Mouse (Mus musculus): ENCODE results near the gene Zfp628. TPM values are rescaled to one million over a fixed set of nuclear protein-coding genes. Genes with fewer than 3 reads are reported as not detected.

Gene Zfp628
- polyA plus RNA-seq, 1 experiment from 2014 or later: 2.7 TPM

- peak; percentile 65 for DNase-seq (ENCODE audit: low spot score)
- Histone ChIP-seq H3K4me2 (replicated peaks; ENCODE audit: low read depth, low read length) (no peak overlapping the region), H3K9me3 (ENCODE audit: low read length) (0 out of 2 replicates have a peak, but pooled peaks cover 3% of the 10 kb centered on the region), H3K4me3 (ENCODE audit: low read depth, low read length) (no peak overlapping the region), H3K4me1 (ENCODE audit: insufficient read depth, low read depth, low read length) (no peaks in the 10 kb centered on the region), H3K27me3 (replicated peaks; ENCODE audit: insufficient read depth, low read length) (no peaks in the 10 kb centered on the region), H3K36me3 (ENCODE audit: insufficient read depth, low read length) (no peaks in the 10 kb centered on the region), H3K27ac (ENCODE audit: low read length) (no peak overlapping the region), H3K9ac (replicated peaks; ENCODE audit: low read depth) (no peak overlapping the region)
- TF ChIP-seq EP300 (IDR thresholded peaks at IDR 0.05) (no peak), CTCF (IDR thresholded peaks at IDR 0.05) (peak; percentile 96)
- 0 out of 2 replicates have a peak, but pooled peaks have one; percentile 23 for ATAC-seq
- WGBS: 33% methylated on average over 2 of the region's 2 CpGs
Observed at GRCm38 (mm10) chr7:4938456-4938855, 23.4 kb downstream of the Zfp628 start.

GRCm38 (mm10) chr7:4940068-4940479 is 25.1 kb downstream of the Zfp628 start:
- 16% methylated on average over 9 of the region's 9 CpGs for WGBS
- H3K4me3 ChIP-seq (ENCODE audit: low read depth, low read length): no peak overlapping the region
- no peaks in the 10 kb centered on the region for H3K9me3 ChIP-seq (ENCODE audit: low read length)
- H3K27ac ChIP-seq (ENCODE audit: low read length): no peak overlapping the region
- no peak overlapping the region for H3K4me2 ChIP-seq (replicated peaks; ENCODE audit: low read depth, low read length)
- no peak overlapping the region for H3K9ac ChIP-seq (replicated peaks; ENCODE audit: low read depth)
- ATAC-seq: peak; percentile 73
- TF ChIP-seq CTCF (IDR thresholded peaks at IDR 0.05) (peak; percentile 93), EP300 (IDR thresholded peaks at IDR 0.05) (no peak)
- DNase-seq (ENCODE audit: low spot score): peak; percentile 87
- H3K27me3 ChIP-seq (replicated peaks; ENCODE audit: insufficient read depth, low read length): no peaks in the 10 kb centered on the region
- no peaks in the 10 kb centered on the region for H3K36me3 ChIP-seq (ENCODE audit: insufficient read depth, low read length)
- no peaks in the 10 kb centered on the region for H3K4me1 ChIP-seq (ENCODE audit: insufficient read depth, low read depth, low read length)

- Histone ChIP-seq H3K4me1 (ENCODE audit: insufficient read depth, low read depth, low read length) (no peaks in the 10 kb centered on the region), H3K27me3 (replicated peaks; ENCODE audit: insufficient read depth, low read length) (no peaks in the 10 kb centered on the region), H3K27ac (ENCODE audit: low read length) (no peak overlapping the region), H3K36me3 (ENCODE audit: insufficient read depth, low read length) (no peaks in the 10 kb centered on the region), H3K4me3 (ENCODE audit: low read depth, low read length) (no peak overlapping the region), H3K4me2 (replicated peaks; ENCODE audit: low read depth, low read length) (no peak overlapping the region), H3K9ac (replicated peaks; ENCODE audit: low read depth) (no peak overlapping the region), H3K9me3 (ENCODE audit: low read length) (no peaks in the 10 kb centered on the region)
- no peak for ATAC-seq
- 49% methylated on average over 5 of the region's 5 CpGs for WGBS
- no peak for DNase-seq (ENCODE audit: low spot score)
- TF ChIP-seq CTCF (IDR thresholded peaks at IDR 0.05) (no peak), EP300 (IDR thresholded peaks at IDR 0.05) (no peak)
Observed at GRCm38 (mm10) chr7:4942673-4943072, 27.7 kb downstream of the Zfp628 start.

- TF ChIP-seq EP300 (IDR thresholded peaks at IDR 0.05) (no peak), CTCF (IDR thresholded peaks at IDR 0.05) (peak; percentile 99)
- no peaks in the 10 kb centered on the region for H3K4me1 ChIP-seq (ENCODE audit: insufficient read depth, low read depth, low read length)
- H3K9ac ChIP-seq (replicated peaks; ENCODE audit: low read depth): no peak overlapping the region
- H3K4me3 ChIP-seq (ENCODE audit: low read depth, low read length): no peak overlapping the region
- no peaks in the 10 kb centered on the region for H3K27me3 ChIP-seq (replicated peaks; ENCODE audit: insufficient read depth, low read length)
- peak; percentile 95 for DNase-seq (ENCODE audit: low spot score)
- H3K4me2 ChIP-seq (replicated peaks; ENCODE audit: low read depth, low read length): peak overlapping the region; percentile 46
- no peaks in the 10 kb centered on the region for H3K36me3 ChIP-seq (ENCODE audit: insufficient read depth, low read length)
- WGBS: 14% methylated on average over 15 of the region's 15 CpGs
- ATAC-seq: peak; percentile 88
- H3K9me3 ChIP-seq (ENCODE audit: low read length): no peaks in the 10 kb centered on the region
- H3K27ac ChIP-seq (ENCODE audit: low read length): no peak overlapping the region
Observed at GRCm38 (mm10) chr7:4943223-4943815, 28.3 kb downstream of the Zfp628 start.

- WGBS: 13% methylated on average over 2 of the region's 2 CpGs
- ATAC-seq (0 out of 2 replicates have a peak, but pooled peaks have one; percentile 13), DNase-seq (ENCODE audit: low spot score) (no peak)
- Histone ChIP-seq H3K4me2 (replicated peaks; ENCODE audit: low read depth, low read length) (no peak overlapping the region), H3K27ac (ENCODE audit: low read length) (no peak overlapping the region), H3K27me3 (replicated peaks; ENCODE audit: insufficient read depth, low read length) (no peaks in the 10 kb centered on the region), H3K4me1 (ENCODE audit: insufficient read depth, low read depth, low read length) (no peaks in the 10 kb centered on the region), H3K9me3 (ENCODE audit: low read length) (no peaks in the 10 kb centered on the region), H3K9ac (replicated peaks; ENCODE audit: low read depth) (no peak overlapping the region), H3K4me3 (ENCODE audit: low read depth, low read length) (no peak overlapping the region), H3K36me3 (ENCODE audit: insufficient read depth, low read length) (no peaks in the 10 kb centered on the region)
- TF ChIP-seq CTCF (IDR thresholded peaks at IDR 0.05) (no peak), EP300 (IDR thresholded peaks at IDR 0.05) (no peak)
Observed at GRCm38 (mm10) chr7:4947855-4948254, 32.8 kb downstream of the Zfp628 start.

- no peak overlapping the region for H3K4me3 ChIP-seq (ENCODE audit: low read depth, low read length)
- no peak for ATAC-seq
- no peak overlapping the region for H3K4me2 ChIP-seq (replicated peaks; ENCODE audit: low read depth, low read length)
- no peaks in the 10 kb centered on the region for H3K27me3 ChIP-seq (replicated peaks; ENCODE audit: insufficient read depth, low read length)
- H3K9ac ChIP-seq (replicated peaks; ENCODE audit: low read depth): no peak overlapping the region
- no peaks in the 10 kb centered on the region for H3K9me3 ChIP-seq (ENCODE audit: low read length)
- H3K36me3 ChIP-seq (ENCODE audit: insufficient read depth, low read length): no peaks in the 10 kb centered on the region
- no peaks in the 10 kb centered on the region for H3K4me1 ChIP-seq (ENCODE audit: insufficient read depth, low read depth, low read length)
- no peak overlapping the region for H3K27ac ChIP-seq (ENCODE audit: low read length)
- TF ChIP-seq CTCF (IDR thresholded peaks at IDR 0.05) (no peak), EP300 (IDR thresholded peaks at IDR 0.05) (no peak)
- no peak for DNase-seq (ENCODE audit: low spot score)
- WGBS: 29% methylated on average over 6 of the region's 6 CpGs
Observed at GRCm38 (mm10) chr7:4948386-4948785, 33.4 kb downstream of the Zfp628 start.

All from lung, postnatal 0 days (tissue).